Mouse (Mus musculus) embryo, embryonic 11 days (tissue): Measurements from ENCODE around the gene Pecr.

Experiments
- DNase-seq: peaks from one replicate; pipeline ENCODE4 v3.0.0-alpha.2; 2015

The Pecr gene

DNA sequence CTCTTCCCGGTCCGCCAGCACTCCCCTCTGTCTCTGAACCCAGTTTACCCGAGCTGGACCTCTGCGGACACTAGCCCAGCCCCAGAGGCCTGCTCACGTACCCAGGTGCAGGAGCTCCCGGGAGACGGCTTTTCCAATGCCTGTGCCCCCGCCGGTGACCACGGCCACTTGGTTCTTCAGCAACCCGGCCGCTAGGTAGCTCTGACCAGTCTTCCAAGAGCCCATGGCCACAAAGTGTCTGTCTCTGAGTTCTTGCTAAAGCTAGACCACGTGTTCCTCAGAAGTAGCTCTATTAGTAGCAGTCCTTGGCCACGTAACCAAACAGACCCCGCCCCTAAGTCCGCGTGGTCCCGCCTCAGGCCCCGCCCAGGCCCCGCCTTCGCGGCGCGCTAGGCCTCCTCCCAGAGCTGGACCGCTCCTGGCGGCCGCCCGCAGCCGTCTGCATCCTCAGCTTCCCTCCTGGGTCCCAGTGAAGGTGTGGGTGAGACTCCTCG, at the start of gene Pecr, which contains the start of gene Tmem169:
Pecr (minus strand) TSS at position 323 of the 494 bp plus-strand sequence.
Tmem169 (plus strand) TSS at position 378 of the 494 bp plus-strand sequence.
- peak; percentile 95 for DNase-seq

DNA sequence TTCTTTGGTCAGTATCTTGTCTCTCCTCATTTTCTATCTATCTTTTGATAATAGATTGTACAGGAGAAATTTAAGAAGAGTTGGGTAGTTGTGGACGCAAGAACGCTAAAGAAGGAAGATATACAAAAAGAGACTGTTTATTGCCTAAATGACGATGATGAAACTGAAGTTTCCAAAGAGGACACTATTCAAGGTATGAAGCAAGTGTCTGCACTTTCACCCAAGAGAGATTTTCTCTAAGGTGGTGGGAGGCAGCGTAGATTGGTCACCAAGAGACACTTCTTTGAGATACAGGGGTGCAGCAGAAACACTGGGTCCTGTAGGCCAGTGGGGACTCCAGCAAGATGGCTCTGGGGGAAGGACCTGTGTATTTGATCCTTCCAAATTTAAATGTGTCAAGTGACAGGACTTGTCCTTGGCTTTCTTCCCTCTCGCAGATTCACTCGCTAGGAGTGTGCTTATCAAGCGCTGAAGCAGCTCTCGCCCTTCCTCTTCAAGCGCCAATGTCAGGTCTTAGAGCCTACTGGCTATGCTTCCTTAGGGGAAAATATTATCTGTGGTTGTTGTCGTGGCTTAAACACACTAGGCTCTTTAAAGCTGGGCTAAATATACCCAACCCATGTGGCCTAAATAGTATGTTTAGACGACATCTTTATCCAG, 42.2 kb upstream of the Pecr start:
- DNase-seq: no peak

DNA sequence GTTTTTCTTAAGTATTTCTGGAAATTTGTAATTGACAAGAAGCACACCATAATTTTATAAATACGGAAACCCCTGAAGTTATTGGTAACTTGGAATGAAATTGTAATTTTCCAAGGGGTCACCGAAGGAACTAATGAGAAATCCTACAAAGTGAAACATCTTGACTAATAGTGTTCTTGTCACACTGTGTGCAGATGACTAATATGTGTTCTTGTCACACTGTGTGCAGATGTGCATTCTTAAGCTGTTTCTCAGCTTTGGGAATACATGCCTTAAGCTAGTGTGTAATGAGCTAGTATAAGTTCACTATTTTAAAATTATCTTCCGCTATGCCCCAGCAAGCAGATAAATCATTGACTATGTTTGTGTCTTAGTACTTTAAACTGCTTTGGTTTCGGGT, 39.1 kb upstream of the Pecr start:
- DNase-seq: no peak

GRCm38 (mm10) chr1:72320759-72321158, 36.6 kb upstream of the Pecr start:
- DNase-seq: no peak

GRCm38 (mm10) chr1:72316901-72317300, 32.8 kb upstream of the Pecr start:
- DNase-seq: no peak

DNA sequence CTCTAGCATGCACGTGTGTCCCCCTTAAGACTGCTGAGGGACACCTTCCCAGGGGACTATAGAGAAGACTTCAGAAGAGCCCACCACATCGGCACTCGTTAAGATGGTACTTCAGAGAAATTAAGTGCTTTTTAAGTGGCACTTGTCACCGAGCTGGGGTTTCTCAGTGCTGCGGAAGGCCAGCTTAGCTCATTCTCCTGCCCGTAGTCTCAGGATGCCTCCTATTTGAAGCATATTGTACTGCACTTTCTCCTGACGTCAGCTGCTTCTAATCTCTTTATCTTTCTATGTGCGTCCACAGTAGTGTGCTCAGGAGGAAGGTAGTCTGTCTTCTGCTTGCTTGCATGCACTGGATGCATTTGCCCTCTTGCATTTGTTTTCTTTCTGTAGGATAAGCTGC, 32.3 kb upstream of the Pecr start:
- DNase-seq: no peak

GRCm38 (mm10) chr1:72315447-72315846, 31.3 kb upstream of the Pecr start:
- no peak for DNase-seq

DNA sequence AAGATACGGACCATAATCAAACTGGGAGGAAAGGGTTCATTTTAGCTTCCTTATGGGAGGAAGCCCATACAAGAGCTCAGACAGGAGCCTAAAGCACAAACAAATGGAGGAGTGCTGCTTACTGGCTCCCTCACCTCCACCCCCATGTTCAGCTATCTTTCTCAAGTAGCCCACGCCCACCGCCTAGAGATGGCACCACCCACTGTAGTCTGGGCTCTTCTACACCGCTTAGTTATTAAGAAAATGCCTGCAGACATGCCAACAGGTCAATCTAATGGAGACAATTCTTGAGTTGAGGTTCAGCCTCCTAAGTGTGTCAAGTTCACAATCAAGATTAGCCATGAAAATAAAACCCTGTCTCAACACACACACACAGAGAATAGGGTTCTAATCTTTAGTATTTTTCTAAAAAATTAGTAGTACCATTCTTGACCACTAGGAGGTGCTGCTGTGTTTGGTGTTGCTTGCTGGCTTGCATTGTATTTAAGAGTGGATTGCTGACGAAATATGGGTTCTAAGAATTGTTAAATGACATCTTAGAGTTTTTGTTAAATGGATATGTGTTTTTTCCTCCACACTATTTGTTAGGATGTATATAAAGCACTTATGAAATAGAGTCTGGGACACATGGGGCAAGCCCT, 29.4 kb upstream of the Pecr start:
- DNase-seq: peak; percentile 64

DNA sequence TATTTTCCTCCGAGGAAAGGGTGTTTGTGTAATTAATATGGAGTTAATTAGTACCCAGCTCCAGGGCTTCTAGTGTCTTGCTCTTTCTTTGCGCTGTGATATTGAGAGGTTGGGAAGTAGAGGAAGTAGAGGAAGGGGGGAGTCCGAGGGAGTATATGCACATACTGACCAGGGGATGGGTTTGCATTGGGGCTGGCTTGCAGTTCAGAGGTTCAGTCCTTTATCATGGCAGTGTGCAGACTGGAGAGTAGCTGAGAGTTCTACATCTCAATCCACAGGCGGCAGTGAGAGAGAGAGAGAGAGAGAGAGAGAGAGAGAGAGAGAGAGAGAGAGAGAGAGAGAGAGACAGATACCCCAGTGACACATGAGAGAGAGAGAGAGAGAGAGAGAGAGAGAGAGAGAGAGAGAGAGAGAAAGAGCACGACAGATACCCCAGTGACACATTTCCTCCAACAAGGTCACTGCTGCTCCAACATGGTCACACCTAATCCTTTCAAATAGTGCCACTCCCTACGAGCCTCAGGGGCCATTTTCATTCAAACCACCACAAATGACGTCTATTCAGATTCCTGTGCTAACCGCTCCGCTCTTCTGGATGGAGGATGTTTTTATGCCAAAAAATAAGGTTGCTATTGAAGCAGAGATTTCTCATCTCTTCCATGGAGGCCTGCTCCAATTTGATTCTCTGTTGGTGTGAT, 28.7 kb upstream of the Pecr start:
- DNase-seq: no peak

DNA sequence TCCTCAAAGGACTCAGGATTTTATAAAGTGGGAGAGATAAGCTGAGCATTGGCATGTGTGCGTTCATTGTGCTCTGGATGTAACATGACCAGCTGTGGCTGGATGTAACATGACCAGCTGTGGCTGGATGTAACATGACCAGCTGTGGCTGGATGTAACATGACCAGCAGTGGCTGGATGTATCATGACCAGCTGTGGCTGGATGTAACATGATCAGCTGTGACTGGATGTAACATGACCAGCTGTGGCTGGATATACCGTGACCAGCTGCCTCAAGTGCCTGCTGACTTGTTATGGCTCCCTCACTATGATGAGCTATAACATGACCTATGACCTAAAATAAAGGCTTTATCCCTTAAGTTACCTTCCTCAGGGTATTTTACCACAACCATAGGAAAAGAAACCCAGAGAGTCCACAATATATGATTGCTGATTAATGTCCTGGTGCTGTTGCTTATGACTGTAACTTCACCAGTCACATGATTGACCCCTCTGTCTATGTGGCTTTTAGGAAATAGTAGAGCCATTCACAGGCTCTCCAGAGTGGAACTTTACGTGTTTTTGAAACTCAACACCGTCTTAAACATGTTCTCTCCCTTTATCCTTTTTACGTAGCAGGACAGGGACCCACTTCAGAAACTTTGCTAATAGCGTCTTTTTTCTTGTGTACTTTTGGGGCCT, 25.8 kb upstream of the Pecr start:
- DNase-seq: peak; percentile 77

- peak; percentile 10 for DNase-seq
Measured at GRCm38 (mm10) chr1:72308919-72309318, 24.8 kb upstream of the Pecr start.

GRCm38 (mm10) chr1:72307317-72307798, 23.2 kb upstream of the Pecr start, which contains the start of gene Xrcc5:
TSS of gene Xrcc5 (plus strand) at chr1:72307421.
- DNase-seq: peak; percentile 98

DNA sequence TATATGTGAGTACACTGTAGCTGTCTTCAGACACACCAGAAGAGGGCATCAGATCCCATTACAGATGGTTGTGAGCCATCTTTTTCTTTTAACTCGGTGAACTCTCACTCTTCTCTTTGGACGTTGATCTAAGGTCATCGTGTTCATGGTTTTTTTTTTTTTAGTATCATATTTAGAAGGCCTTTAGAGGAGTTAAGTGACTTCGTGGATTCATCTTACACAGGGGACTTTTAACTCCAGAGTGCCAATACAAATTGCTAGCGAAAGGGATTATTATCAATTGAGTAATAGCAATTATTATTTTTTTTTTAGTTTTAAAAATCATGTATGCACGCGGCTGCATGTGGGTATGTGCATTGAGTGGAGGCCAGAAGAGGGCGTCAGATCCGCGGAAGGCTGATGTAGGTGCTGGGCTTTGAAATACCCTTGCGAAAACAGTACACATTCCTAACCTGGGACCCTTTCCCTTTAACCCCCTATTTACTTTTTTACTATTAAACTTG, 22.6 kb upstream of the Pecr start:
- no peak for DNase-seq

- peak; percentile 21 for DNase-seq
Measured at GRCm38 (mm10) chr1:72306241-72306640, 22.1 kb upstream of the Pecr start.

- no peak for DNase-seq
Measured at GRCm38 (mm10) chr1:72301845-72302244, 17.7 kb upstream of the Pecr start.

DNA sequence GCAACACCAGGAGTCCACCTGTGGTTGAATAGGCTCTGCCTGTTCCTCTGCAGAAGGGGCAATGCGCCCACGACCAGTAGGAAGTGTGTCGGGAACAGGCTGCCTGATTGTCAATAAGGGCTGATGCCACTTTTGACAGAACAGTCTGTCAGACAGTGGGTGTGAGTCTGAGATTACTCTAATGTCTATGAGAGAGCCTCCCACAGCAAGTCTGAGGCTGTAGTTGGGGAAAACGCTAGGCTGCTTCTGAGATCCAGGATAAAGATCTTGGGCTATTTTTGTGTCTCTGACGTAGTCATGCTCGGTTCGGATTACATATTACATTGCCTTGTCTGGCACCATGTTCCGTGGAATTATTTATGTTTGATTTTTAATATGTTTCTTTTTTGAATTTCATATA, 11.6 kb upstream of the Pecr start:
- no peak for DNase-seq

DNA sequence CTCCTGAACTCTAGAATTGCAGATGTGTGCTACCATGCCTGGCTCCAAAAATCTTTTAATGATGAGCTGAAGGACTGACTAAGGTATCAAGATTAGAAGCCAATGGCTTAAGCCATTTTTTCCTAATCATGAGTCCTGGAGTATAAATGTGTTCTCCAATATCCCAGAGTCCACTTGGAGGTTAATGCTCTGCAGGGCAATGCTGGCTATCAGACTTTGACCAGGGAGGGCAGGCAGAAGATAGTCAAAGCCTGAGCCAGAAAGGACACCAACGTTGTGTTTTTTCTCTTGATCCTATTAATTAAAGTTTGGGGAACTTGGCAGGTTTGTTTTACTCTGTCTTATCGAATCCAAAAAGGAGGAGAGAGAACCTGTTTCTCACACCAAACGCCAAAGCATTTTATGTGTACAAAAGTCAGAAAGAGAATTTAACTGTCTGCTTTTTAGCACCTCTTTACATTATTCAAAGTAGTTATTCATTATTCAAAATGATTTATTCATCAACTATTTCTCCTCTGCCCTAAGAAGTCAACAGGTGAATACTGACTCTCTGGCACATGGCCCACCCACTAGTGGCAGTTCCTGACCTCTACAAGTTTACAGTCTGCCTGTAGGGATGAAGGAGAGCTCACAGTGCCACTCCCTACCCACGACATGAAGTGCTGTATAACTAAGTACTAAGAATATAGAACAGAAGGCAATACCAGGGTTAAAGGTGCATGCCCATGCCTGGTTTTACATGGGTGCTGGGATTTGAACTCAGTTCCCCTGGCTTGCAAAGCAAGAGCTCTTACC, 10.0 kb upstream of the Pecr start:
- DNase-seq: no peak

GRCm38 (mm10) chr1:72291925-72292324, 7.8 kb upstream of the Pecr start:
- DNase-seq: no peak

- DNase-seq: no peak
Measured at GRCm38 (mm10) chr1:72291421-72291820, 7.3 kb upstream of the Pecr start.

GRCm38 (mm10) chr1:72290896-72291295, 6.8 kb upstream of the Pecr start:
- no peak for DNase-seq

GRCm38 (mm10) chr1:72288527-72289150, 4.5 kb upstream of the Pecr start:
- no peak for DNase-seq
